Mouse (Mus musculus) bone marrow macrophage, adult 2 months (primary cell): Measurements from ENCODE around the gene Trim7.

Experiments used
- CTCF ChIP-seq: IDR thresholded peaks from 2 replicates; pipeline ENCODE4 v1.5.1; 2012; ENCODE audit warnings: low read depth, mild to moderate bottlenecking, low read length, moderate library complexity
- POLR2A ChIP-seq: IDR thresholded peaks from 2 replicates; pipeline ENCODE4 v1.6.1; 2012; ENCODE audit warnings: mild to moderate bottlenecking, low read depth, low read length, borderline replicate concordance

GRCm38 (mm10) chr11:48808304-48808646 is 17.7 kb upstream of the Trim7 start:
- TF ChIP-seq CTCF: no peak
- TF ChIP-seq POLR2A: no peak
